Mouse (Mus musculus) MEL (cell line): ENCODE results near the gene Tnf. TPM values are rescaled to one million over a fixed set of nuclear protein-coding genes. Genes with fewer than 3 reads are reported as not detected.

Source experiments
- DNase-seq: peaks from one replicate; pipeline ENCODE4 v3.0.0; 2011; ENCODE audit warnings: low read depth, low spot score
- H3K27ac ChIP-seq: 2 replicates; pipeline ENCODE4 v1.5.1; 2012; ENCODE audit warnings: low read depth, mild to moderate bottlenecking, control low read depth, low read length, moderate library complexity; ENCODE audit not compliant: control insufficient read depth
- H3K27me3 ChIP-seq, 2 experiments: fragments of 150-350 bp in 1 of 2; sonication (generic) in 1 of 2; 2 replicates each; pipeline ENCODE4 v1.6.1; 2012; ENCODE audit warnings: low read length in 2 of 2, mild to moderate bottlenecking in 2 of 2, improper control_type of control experiment in 1 of 2, moderate library complexity in 1 of 2; ENCODE audit not compliant: insufficient read depth in 2 of 2, control insufficient read depth in 1 of 2
- H3K36me3 ChIP-seq, 2 experiments: 2 replicates each; pipeline ENCODE4 v1.6.1; 2012 to 2014; ENCODE audit warnings: low read length in 2 of 2, improper control_type of control experiment in 1 of 2, inconsistent platforms in 1 of 2, mild to moderate bottlenecking in 1 of 2; ENCODE audit not compliant: insufficient read depth in 2 of 2, control insufficient read depth in 1 of 2
- H3K4me1 ChIP-seq, 2 experiments: fragments of 150-350 bp in 1 of 2; sonication (generic) in 1 of 2; 2 replicates each; pipeline ENCODE4 v1.6.1; 2012; ENCODE audit warnings: low read length in 2 of 2, improper control_type of control experiment in 1 of 2, mild to moderate bottlenecking in 1 of 2; ENCODE audit not compliant: insufficient read depth in 2 of 2, control insufficient read depth in 1 of 2
- H3K4me3 ChIP-seq, 2 experiments: fragments of 150-350 bp in 1 of 2; sonication (generic) in 1 of 2; 2 replicates each; pipeline ENCODE4 v1.5.1; 2012; ENCODE audit warnings: low read depth in 2 of 2, low read length in 2 of 2, mild to moderate bottlenecking in 2 of 2, moderate library complexity in 2 of 2, control low read depth in 1 of 2, improper control_type of control experiment in 1 of 2; ENCODE audit not compliant: control insufficient read depth in 1 of 2, insufficient read depth in 1 of 2
- H3K79me2 ChIP-seq: 2 replicates; pipeline ENCODE4 v1.6.1; 2012; ENCODE audit warnings: mild to moderate bottlenecking, low read length, moderate library complexity; ENCODE audit not compliant: control insufficient read depth, poor library complexity, insufficient read depth
- H3K9ac ChIP-seq: 2 replicates; pipeline ENCODE4 v1.6.1; 2012; ENCODE audit warnings: low read depth, mild to moderate bottlenecking, control low read depth, low read length, moderate library complexity; ENCODE audit not compliant: control insufficient read depth, poor library complexity, severe bottlenecking
- H3K9me3 ChIP-seq: fragments of 150-350 bp; sonication (generic); replicated peaks from 2 replicates; pipeline ENCODE4 v1.6.1; 2012; ENCODE audit warnings: mild to moderate bottlenecking, low read length, improper control_type of control experiment, moderate library complexity; ENCODE audit not compliant: insufficient read depth
- CHD1 ChIP-seq: IDR thresholded peaks from 2 replicates; pipeline ENCODE4 v1.6.1; 2012; ENCODE audit warnings: low read depth, mild to moderate bottlenecking, inconsistent platforms, low read length, improper control_type of control experiment
- CTCF ChIP-seq, 3 experiments: IDR thresholded peaks in 2 of 3; conservative IDR thresholded peaks in 1 of 3; 2 replicates each; pipeline ENCODE4 v1.5.1; 2011 to 2012; ENCODE audit warnings: low read length in 3 of 3, low read depth in 2 of 3, mild to moderate bottlenecking in 2 of 3, improper control_type of control experiment in 1 of 3, inconsistent platforms in 1 of 3, mixed read lengths in 1 of 3, moderate library complexity in 1 of 3; ENCODE audit not compliant: control insufficient read depth in 1 of 3, insufficient read depth in 1 of 3, poor library complexity in 1 of 3, severe bottlenecking in 1 of 3
- ELF1 ChIP-seq: IDR thresholded peaks from 2 replicates; pipeline ENCODE4 v1.6.1; 2014; ENCODE audit warnings: low read depth, mild to moderate bottlenecking, inconsistent platforms, low read length, improper control_type of control experiment, moderate library complexity
- EP300 ChIP-seq, 2 experiments: IDR thresholded peaks; 2 replicates each; pipeline ENCODE4 v1.6.1; 2011; ENCODE audit warnings: improper control_type of control experiment in 2 of 2, low read length in 2 of 2, low read depth in 1 of 2, mild to moderate bottlenecking in 1 of 2
- ETS1 ChIP-seq: IDR thresholded peaks from 2 replicates; pipeline ENCODE4 v1.6.1; 2012; ENCODE audit warnings: low read depth, mild to moderate bottlenecking, inconsistent platforms, low read length, improper control_type of control experiment, moderate library complexity
- HCFC1 ChIP-seq: IDR thresholded peaks from 2 replicates; pipeline ENCODE4 v1.6.1; 2012; ENCODE audit warnings: low read depth, mild to moderate bottlenecking, inconsistent platforms, low read length, improper control_type of control experiment, moderate library complexity
- MAX ChIP-seq: IDR thresholded peaks from 2 replicates; pipeline ENCODE4 v1.6.1; 2011; ENCODE audit warnings: low read length, improper control_type of control experiment
- MXI1 ChIP-seq: IDR thresholded peaks from 2 replicates; pipeline ENCODE4 v1.6.1; 2011; ENCODE audit warnings: mild to moderate bottlenecking, low read depth, low read length, improper control_type of control experiment
- NELFE ChIP-seq: IDR thresholded peaks from 2 replicates; pipeline ENCODE4 v1.6.1; 2011; ENCODE audit warnings: low read depth, low read length, improper control_type of control experiment
- POLR2AphosphoS2 ChIP-seq: IDR thresholded peaks from 2 replicates; pipeline ENCODE4 v1.6.1; 2011; ENCODE audit warnings: low read length, improper control_type of control experiment
- SIN3A ChIP-seq: IDR thresholded peaks from 2 replicates; pipeline ENCODE4 v1.6.1; 2012; ENCODE audit warnings: low read length, improper control_type of control experiment, inconsistent platforms
- UBTF ChIP-seq: IDR thresholded peaks from 2 replicates; pipeline ENCODE4 v1.6.1; 2012; ENCODE audit warnings: low read depth, mild to moderate bottlenecking, inconsistent platforms, low read length, improper control_type of control experiment, moderate library complexity, borderline replicate concordance; ENCODE audit not compliant: insufficient read depth
- polyA plus RNA-seq, 2 experiments: library from polyadenylated mRNA; stranded (reverse) in 1 of 2; unstranded in 1 of 2; fragments of >175 nt in 1 of 2; fragments of >200 nt in 1 of 2; gene quantifications; 2 replicates each; pipeline versions ENCODE4 v1.2.1 to v1.2.4; 2012; ENCODE audit warnings: low replicate concordance in 2 of 2, low read depth in 1 of 2; ENCODE audit not compliant: insufficient read length in 2 of 2, insufficient read depth in 1 of 2, missing spikeins in 1 of 2
- total RNA-seq: library from RNA; depleted of rRNA; stranded (reverse); fragments of 300-350 nt; gene quantifications from 2 replicates; pipeline ENCODE4 v1.2.3, GENCODE M21; 2012

The Tnf gene
- total and polyA plus RNA-seq, 3 experiments = 1.2 to 2.0 TPM; not detected in 1

GRCm38 (mm10) chr17:35163326-35164081, 38.3 kb downstream of the Tnf start:
- Histone ChIP-seq H3K27ac (peak overlapping the region; percentile 72), H3K4me1 (peaks cover 3 to 13% of the 10 kb centered on the region in 2 experiments; a peak in 3 of 4 replicates), H3K36me3 (peaks cover 21 to 31% of the 10 kb centered on the region in 2 experiments), H3K4me3 (peak overlapping the region; percentile 92 to 97), H3K27me3 (no peaks in the 10 kb centered on the region), H3K9ac (peak overlapping the region; percentile 81), H3K79me2 (peaks cover 58% of the 10 kb centered on the region), H3K9me3 (no peaks in the 10 kb centered on the region)
- no peak for DNase-seq
- TF ChIP-seq CHD1 (peak; percentile 93), SIN3A (peak; percentile 70), MXI1 (peak; percentile 29; the same call in 1 of the 2 replicates), MAX (peak; percentile 37; the same call in 1 of the 2 replicates), HCFC1 (0 out of 2 replicates have a peak, but pooled peaks have one; percentile 24), EP300 (IDR thresholded peaks at IDR 0.05; ENCODE audit: low read depth in 1 of 2, low read length in 2 of 2) (no peak), NELFE (no peak)

GRCm38 (mm10) chr17:35162730-35163129, 39.1 kb downstream of the Tnf start:
- peak overlapping the region; percentile 81 for H3K9ac ChIP-seq
- H3K9me3 ChIP-seq = no peaks in the 10 kb centered on the region
- H3K27ac ChIP-seq = no peak overlapping the region
- peaks cover 3 to 13% of the 10 kb centered on the region in 2 experiments; a peak in 3 of 4 replicates for H3K4me1 ChIP-seq
- no peak for TF ChIP-seq CTCF (IDR thresholded peaks at IDR 0.05 in 2 of 3, conservative IDR thresholded peaks at IDR 0.05 in 1 of 3; ENCODE audit: control insufficient read depth in 1 of 3, insufficient read depth in 1 of 3, low read depth in 2 of 3, low read length in 3 of 3, poor library complexity in 1 of 3, severe bottlenecking in 1 of 3)
- TF ChIP-seq ETS1 = no peak
- no peak for TF ChIP-seq MXI1
- TF ChIP-seq POLR2AphosphoS2 = no peak
- peaks cover 62% of the 10 kb centered on the region for H3K79me2 ChIP-seq
- H3K4me3 ChIP-seq = peak overlapping the region; percentile 92 to 97
- peaks cover 21 to 35% of the 10 kb centered on the region in 2 experiments for H3K36me3 ChIP-seq
- H3K27me3 ChIP-seq = no peaks in the 10 kb centered on the region
- no peak for DNase-seq

GRCm38 (mm10) chr17:35162121-35162520, 39.7 kb downstream of the Tnf start:
- Histone ChIP-seq H3K79me2 (peaks cover 66% of the 10 kb centered on the region), H3K36me3 (peaks cover 21 to 38% of the 10 kb centered on the region in 2 experiments), H3K27me3 (no peaks in the 10 kb centered on the region), H3K4me3 (no peak overlapping the region), H3K4me1 (peaks cover 3 to 13% of the 10 kb centered on the region in 2 experiments; a peak in 3 of 4 replicates), H3K27ac (no peak overlapping the region), H3K9me3 (no peaks in the 10 kb centered on the region), H3K9ac (no peak overlapping the region)
- no peak for DNase-seq
- TF ChIP-seq UBTF = no peak
- TF ChIP-seq ELF1 = no peak
